Mouse (Mus musculus): ENCODE measurements around the gene Lin7a. TPM values are rescaled to one million over a fixed set of nuclear protein-coding genes. Genes with fewer than 3 reads are reported as not detected.

The Lin7a gene
- polyA plus RNA-seq, 1 experiment = not detected

DNA sequence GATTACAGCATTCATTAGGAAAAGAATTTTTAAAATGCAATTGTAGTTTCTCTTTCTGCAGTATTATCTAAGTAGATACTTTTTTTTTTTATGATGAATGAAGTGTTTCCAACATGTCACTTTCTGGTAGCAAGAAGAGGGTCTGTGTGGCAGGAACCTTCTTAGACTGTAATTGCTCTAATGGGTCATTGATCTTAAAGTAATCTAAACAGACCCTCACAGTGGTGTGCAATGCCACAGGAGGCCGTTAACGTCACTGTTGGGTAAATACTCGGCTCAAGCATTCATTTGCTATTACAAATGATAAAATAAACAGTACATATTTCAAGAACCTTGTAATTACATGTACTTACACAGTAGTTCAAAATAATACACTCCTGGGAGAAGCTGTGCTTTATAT is 72.7 kb downstream of the Lin7a start:
- no peaks in the 10 kb centered on the region for H3K4me1 ChIP-seq (ENCODE audit: control insufficient read depth, insufficient read depth, insufficient read length)
- TF ChIP-seq POLR2A (IDR thresholded peaks at IDR 0.05; ENCODE audit: low read depth, low read length) = no peak
- TF ChIP-seq CTCF (IDR thresholded peaks at IDR 0.05; ENCODE audit: extremely low read depth, insufficient read depth, insufficient read length, insufficient replicate concordance) = no peak
- no peaks in the 10 kb centered on the region for H3K27me3 ChIP-seq (ENCODE audit: control insufficient read depth, insufficient read depth, low read length)
- no peak overlapping the region for H3K4me3 ChIP-seq (ENCODE audit: extremely low read depth, insufficient read depth, insufficient read length)
- H3K36me3 ChIP-seq (ENCODE audit: control insufficient read depth, insufficient read depth, low read length) = no peaks in the 10 kb centered on the region
- 67% methylated on average over 3 of the region's 3 CpGs for WGBS
- DNase-seq (ENCODE audit: low read depth in 1 of 2, low spot score in 2 of 2) = no peak
- H3K27ac ChIP-seq (ENCODE audit: insufficient read depth, low read length) = no peak overlapping the region

DNA sequence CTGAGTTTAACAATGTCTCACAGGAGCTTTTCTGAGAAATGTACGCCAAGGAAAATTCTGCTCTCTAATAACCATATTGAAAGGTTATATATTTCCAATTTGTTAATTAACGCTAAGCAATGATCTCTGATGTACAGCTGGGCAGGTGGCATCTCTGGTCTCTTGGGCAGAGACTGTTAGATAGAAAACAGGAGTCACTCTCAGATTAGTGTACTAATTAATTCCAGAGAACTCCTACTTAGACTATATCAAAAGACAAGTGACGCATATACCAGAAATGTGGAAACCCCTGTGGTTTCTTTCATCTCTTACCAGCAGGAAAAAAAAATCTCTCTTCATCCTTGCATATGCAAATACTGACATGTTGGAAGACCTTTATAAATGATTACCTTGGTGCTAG is 76.4 kb downstream of the Lin7a start:
- Histone ChIP-seq H3K27ac (ENCODE audit: insufficient read depth, low read length) (no peak overlapping the region), H3K4me3 (ENCODE audit: extremely low read depth, insufficient read depth, insufficient read length) (no peak overlapping the region), H3K4me1 (ENCODE audit: control insufficient read depth, insufficient read depth, insufficient read length) (no peaks in the 10 kb centered on the region), H3K36me3 (ENCODE audit: control insufficient read depth, insufficient read depth, low read length) (no peaks in the 10 kb centered on the region), H3K27me3 (ENCODE audit: control insufficient read depth, insufficient read depth, low read length) (no peaks in the 10 kb centered on the region)
- no peak for DNase-seq (ENCODE audit: low read depth in 1 of 2, low spot score in 2 of 2)
- WGBS = 81% methylated on average over 3 of the region's 3 CpGs
- no peak for TF ChIP-seq POLR2A (IDR thresholded peaks at IDR 0.05; ENCODE audit: low read depth, low read length)
- no peak for TF ChIP-seq CTCF (IDR thresholded peaks at IDR 0.05; ENCODE audit: extremely low read depth, insufficient read depth, insufficient read length, insufficient replicate concordance)

GRCm38 (mm10) chr10:107351696-107352485 is 80.4 kb downstream of the Lin7a start:
- 75% methylated on average over 6 of the region's 6 CpGs for WGBS
- Histone ChIP-seq H3K4me1 (ENCODE audit: control insufficient read depth, insufficient read depth, insufficient read length) (no peaks in the 10 kb centered on the region), H3K36me3 (ENCODE audit: control insufficient read depth, insufficient read depth, low read length) (no peaks in the 10 kb centered on the region), H3K27me3 (ENCODE audit: control insufficient read depth, insufficient read depth, low read length) (no peaks in the 10 kb centered on the region), H3K4me3 (ENCODE audit: extremely low read depth, insufficient read depth, insufficient read length) (no peak overlapping the region), H3K27ac (ENCODE audit: insufficient read depth, low read length) (no peak overlapping the region)
- no peak for DNase-seq (ENCODE audit: low read depth in 1 of 2, low spot score in 2 of 2)
- no peak for TF ChIP-seq CTCF (IDR thresholded peaks at IDR 0.05; ENCODE audit: extremely low read depth, insufficient read depth, insufficient read length, insufficient replicate concordance)
- TF ChIP-seq POLR2A (IDR thresholded peaks at IDR 0.05; ENCODE audit: low read depth, low read length) = no peak

- Histone ChIP-seq H3K36me3 (ENCODE audit: control insufficient read depth, insufficient read depth, low read length) (no peaks in the 10 kb centered on the region), H3K27me3 (ENCODE audit: control insufficient read depth, insufficient read depth, low read length) (no peaks in the 10 kb centered on the region), H3K4me3 (ENCODE audit: extremely low read depth, insufficient read depth, insufficient read length) (no peak overlapping the region), H3K4me1 (ENCODE audit: control insufficient read depth, insufficient read depth, insufficient read length) (no peaks in the 10 kb centered on the region), H3K27ac (ENCODE audit: insufficient read depth, low read length) (no peak overlapping the region)
- 79% methylated on average over 3 of the region's 3 CpGs for WGBS
- TF ChIP-seq CTCF (IDR thresholded peaks at IDR 0.05; ENCODE audit: extremely low read depth, insufficient read depth, insufficient read length, insufficient replicate concordance) (no peak), POLR2A (IDR thresholded peaks at IDR 0.05; ENCODE audit: low read depth, low read length) (no peak)
- no peak for DNase-seq (ENCODE audit: low read depth in 1 of 2, low spot score in 2 of 2)
These were observed 82.0 kb downstream of the Lin7a start for GRCm38 (mm10) chr10:107353483-107353882.

GRCm38 (mm10) chr10:107358443-107359040 is 87.1 kb downstream of the Lin7a start:
- TF ChIP-seq CTCF (IDR thresholded peaks at IDR 0.05; ENCODE audit: extremely low read depth, insufficient read depth, insufficient read length, insufficient replicate concordance) (no peak), POLR2A (IDR thresholded peaks at IDR 0.05; ENCODE audit: low read depth, low read length) (no peak)
- DNase-seq (ENCODE audit: low read depth in 1 of 2, low spot score in 2 of 2) = no peak
- H3K27me3 ChIP-seq (ENCODE audit: control insufficient read depth, insufficient read depth, low read length) = no peaks in the 10 kb centered on the region
- 80% methylated on average over 6 of the region's 6 CpGs for WGBS
- no peak overlapping the region for H3K4me3 ChIP-seq (ENCODE audit: extremely low read depth, insufficient read depth, insufficient read length)
- H3K27ac ChIP-seq (ENCODE audit: insufficient read depth, low read length) = no peak overlapping the region
- H3K4me1 ChIP-seq (ENCODE audit: control insufficient read depth, insufficient read depth, insufficient read length) = no peaks in the 10 kb centered on the region
- H3K36me3 ChIP-seq (ENCODE audit: control insufficient read depth, insufficient read depth, low read length) = no peaks in the 10 kb centered on the region

DNA sequence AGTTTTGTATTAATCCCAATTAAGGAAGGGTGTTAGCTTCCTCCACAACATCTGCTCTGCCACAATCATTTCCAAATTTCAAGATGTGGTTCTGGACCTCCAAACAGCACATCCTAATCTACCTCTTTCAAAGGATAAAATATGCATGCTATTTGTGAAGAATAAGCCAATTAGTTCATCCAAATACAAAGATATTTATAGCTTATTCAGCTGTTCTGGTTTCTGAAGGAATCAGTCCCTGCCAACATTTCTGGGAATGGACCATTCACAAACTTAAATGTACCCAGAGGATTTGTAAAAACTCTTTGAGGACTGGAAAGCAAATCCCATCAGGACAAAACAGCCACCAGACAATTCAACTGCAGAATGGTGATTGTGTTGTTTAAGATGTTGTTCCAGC is 87.8 kb downstream of the Lin7a start:
- H3K27me3 ChIP-seq (ENCODE audit: control insufficient read depth, insufficient read depth, low read length) = no peaks in the 10 kb centered on the region
- no peaks in the 10 kb centered on the region for H3K4me1 ChIP-seq (ENCODE audit: control insufficient read depth, insufficient read depth, insufficient read length)
- no peak for DNase-seq (ENCODE audit: low read depth in 1 of 2, low spot score in 2 of 2)
- TF ChIP-seq CTCF (IDR thresholded peaks at IDR 0.05; ENCODE audit: extremely low read depth, insufficient read depth, insufficient read length, insufficient replicate concordance) (no peak), POLR2A (IDR thresholded peaks at IDR 0.05; ENCODE audit: low read depth, low read length) (no peak)
- H3K4me3 ChIP-seq (ENCODE audit: extremely low read depth, insufficient read depth, insufficient read length) = no peak overlapping the region
- no peak overlapping the region for H3K27ac ChIP-seq (ENCODE audit: insufficient read depth, low read length)
- no peaks in the 10 kb centered on the region for H3K36me3 ChIP-seq (ENCODE audit: control insufficient read depth, insufficient read depth, low read length)

DNA sequence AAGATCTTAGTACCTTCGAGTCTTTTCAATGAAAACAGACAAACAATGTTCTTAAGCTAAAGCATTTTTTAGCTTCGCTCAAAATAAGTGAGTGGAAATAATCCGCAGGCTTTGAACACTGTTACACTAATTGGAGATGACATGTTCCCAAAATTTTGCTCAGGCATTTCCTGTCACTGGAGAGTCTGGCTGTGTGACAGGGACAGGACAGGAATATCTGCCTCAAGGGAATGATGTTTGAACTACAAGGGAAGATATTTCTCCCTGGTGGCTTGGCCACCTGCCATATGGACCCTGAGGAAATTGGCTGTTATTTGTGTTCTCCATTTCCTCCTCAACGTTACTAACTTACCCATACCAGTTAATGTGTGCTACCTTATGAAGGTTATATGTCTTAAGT is 90.1 kb downstream of the Lin7a start:
- Histone ChIP-seq H3K4me1 (ENCODE audit: control insufficient read depth, insufficient read depth, insufficient read length) (no peaks in the 10 kb centered on the region), H3K27me3 (ENCODE audit: control insufficient read depth, insufficient read depth, low read length) (no peaks in the 10 kb centered on the region), H3K4me3 (ENCODE audit: extremely low read depth, insufficient read depth, insufficient read length) (no peak overlapping the region), H3K27ac (ENCODE audit: insufficient read depth, low read length) (no peak overlapping the region), H3K36me3 (ENCODE audit: control insufficient read depth, insufficient read depth, low read length) (no peaks in the 10 kb centered on the region)
- DNase-seq (ENCODE audit: low read depth in 1 of 2, low spot score in 2 of 2) = no peak
- TF ChIP-seq POLR2A (IDR thresholded peaks at IDR 0.05; ENCODE audit: low read depth, low read length) = no peak
- no peak for TF ChIP-seq CTCF (IDR thresholded peaks at IDR 0.05; ENCODE audit: extremely low read depth, insufficient read depth, insufficient read length, insufficient replicate concordance)
- WGBS = 62% methylated on average over 4 of the region's 4 CpGs

Data from spleen, adult 2 months (tissue).